Mouse (Mus musculus): ENCODE measurements at regions not wholly inside any gene's neighbourhood (a gene's known extent, or its start where the extent isn't known, plus 50 kb on each side); places are given as distances from the start of the nearest gene placed in this dataset.

DNA sequence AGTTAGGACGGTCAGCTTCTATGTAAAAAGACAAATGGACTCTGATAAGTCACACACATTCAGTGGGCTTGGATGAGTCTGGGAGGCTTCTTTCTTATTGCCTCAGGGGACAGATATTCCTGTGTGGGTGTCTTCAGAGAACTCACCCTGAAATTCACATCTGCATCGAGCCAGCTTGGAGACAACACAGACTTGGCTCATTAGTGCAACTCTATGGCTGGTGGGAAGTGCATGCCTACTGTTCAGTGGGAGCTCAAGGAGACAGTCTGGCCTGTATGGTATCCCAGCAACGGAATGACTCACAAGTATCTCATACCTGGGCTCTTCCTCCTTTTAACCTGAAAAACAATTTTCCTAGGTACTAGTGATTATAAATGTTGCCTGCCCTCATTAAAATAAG lies 224.6 kb upstream of the Hs6st1 start:
- 91% methylated on average over 3 of the region's 3 CpGs for WGBS
- no peaks in the 10 kb centered on the region for H3K27me3 ChIP-seq (ENCODE audit: control insufficient read depth, insufficient read depth, low read length)
- TF ChIP-seq POLR2A (IDR thresholded peaks at IDR 0.05; ENCODE audit: extremely low read depth, insufficient read depth, low read length): no peak
- TF ChIP-seq CTCF (IDR thresholded peaks at IDR 0.05; ENCODE audit: low read depth, low read length): no peak
- no peaks in the 10 kb centered on the region; the same call in 1 of the 2 replicates for H3K79me2 ChIP-seq (ENCODE audit: control insufficient read depth, insufficient read depth, low read length)
- no peak overlapping the region for H3K9ac ChIP-seq (ENCODE audit: low read depth, low read length)
- H3K4me3 ChIP-seq (ENCODE audit: insufficient read depth, low read depth, low read length): no peak overlapping the region
- no peaks in the 10 kb centered on the region for H3K36me3 ChIP-seq (ENCODE audit: control insufficient read depth, insufficient read depth, low read length)
- no peak for DNase-seq (ENCODE audit: extremely low read depth, low read depth, low spot score)
- no peak overlapping the region for H3K27ac ChIP-seq (replicated peaks; ENCODE audit: insufficient read depth, low read depth, low read length)
- no peaks in the 10 kb centered on the region for H3K4me1 ChIP-seq (ENCODE audit: control insufficient read depth, insufficient read depth, low read length)

DNA sequence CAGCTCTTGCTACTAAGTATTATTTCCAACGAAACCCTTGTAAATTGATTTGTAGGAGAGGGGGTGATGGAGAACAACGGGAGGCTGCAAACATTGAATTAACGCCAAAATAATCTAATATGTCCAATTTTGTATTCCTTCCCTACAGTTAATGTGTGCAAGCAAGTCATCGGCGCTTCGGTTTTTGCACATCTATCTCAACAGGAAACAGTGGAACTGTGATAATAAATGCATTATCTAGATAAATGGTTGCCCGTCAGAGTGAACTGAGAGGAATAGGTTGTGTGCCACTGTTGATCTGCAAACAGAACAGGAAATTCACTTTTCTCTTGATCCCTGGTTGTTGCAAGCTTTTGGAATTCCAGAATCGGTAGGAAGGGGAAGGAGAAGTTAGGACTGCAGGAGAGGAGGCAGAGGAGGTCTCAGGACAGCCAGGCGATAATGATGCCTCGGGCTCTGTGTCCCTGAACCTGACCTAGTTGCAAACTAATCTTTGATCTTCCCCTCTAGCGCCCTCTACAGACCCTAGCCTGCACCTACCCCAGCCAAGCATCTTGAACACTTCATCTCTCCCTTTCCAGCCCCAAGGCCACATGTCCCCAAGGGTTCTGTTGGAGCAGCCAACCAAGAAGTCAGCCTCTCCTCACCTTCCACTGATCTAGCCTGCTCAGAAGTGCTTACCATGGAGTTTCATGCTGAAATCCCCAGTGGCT lies 221.8 kb upstream of the Hs6st1 start:
- Histone ChIP-seq H3K36me3 (ENCODE audit: control insufficient read depth, insufficient read depth, low read length) (no peaks in the 10 kb centered on the region), H3K27ac (replicated peaks; ENCODE audit: insufficient read depth, low read depth, low read length) (no peak overlapping the region), H3K4me3 (ENCODE audit: insufficient read depth, low read depth, low read length) (no peak overlapping the region), H3K4me1 (ENCODE audit: control insufficient read depth, insufficient read depth, low read length) (no peaks in the 10 kb centered on the region), H3K79me2 (ENCODE audit: control insufficient read depth, insufficient read depth, low read length) (no peaks in the 10 kb centered on the region), H3K27me3 (ENCODE audit: control insufficient read depth, insufficient read depth, low read length) (no peaks in the 10 kb centered on the region), H3K9ac (ENCODE audit: low read depth, low read length) (no peak overlapping the region)
- 56% methylated on average over 11 of the region's 11 CpGs for WGBS
- DNase-seq (ENCODE audit: extremely low read depth, low read depth, low spot score): peak; percentile 54
- TF ChIP-seq CTCF (IDR thresholded peaks at IDR 0.05; ENCODE audit: low read depth, low read length) (peak; percentile 79), POLR2A (IDR thresholded peaks at IDR 0.05; ENCODE audit: extremely low read depth, insufficient read depth, low read length) (no peak)

DNA sequence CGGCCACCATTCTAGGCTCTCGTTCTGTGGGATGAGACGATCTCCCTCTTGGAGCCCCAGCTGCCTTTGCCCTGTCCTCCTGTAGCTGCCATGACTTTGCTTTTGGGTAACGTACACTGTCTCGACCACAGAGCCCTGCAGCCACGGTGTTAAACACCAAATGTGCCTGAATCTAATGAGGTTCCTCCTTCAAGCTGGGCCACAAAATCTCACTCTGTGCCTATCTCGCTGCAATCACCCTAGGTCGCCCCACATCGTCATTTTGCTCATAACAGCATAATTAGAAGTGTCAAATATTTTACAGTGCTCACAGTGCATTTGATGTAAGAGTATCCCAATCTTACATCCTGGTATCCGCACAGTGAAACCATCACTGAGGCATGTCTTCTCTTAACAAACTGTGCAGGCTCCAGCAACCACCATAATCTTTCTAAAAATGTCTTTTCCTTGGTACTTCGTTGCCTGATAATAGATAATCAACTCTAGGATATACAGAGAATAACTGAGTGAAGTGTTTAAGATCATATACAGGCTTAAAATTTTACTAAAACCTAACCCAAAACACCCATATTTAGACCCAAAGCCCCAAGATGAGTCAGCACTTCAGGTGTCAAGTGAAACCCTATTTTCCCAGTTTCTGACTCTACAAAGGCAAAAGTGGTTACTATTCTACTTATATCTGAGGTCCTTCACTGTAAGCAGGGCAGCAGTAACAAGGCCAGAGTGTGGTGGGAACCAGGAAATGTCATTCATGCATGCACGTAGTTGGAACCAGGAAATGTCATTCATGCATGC lies 219.8 kb upstream of the Hs6st1 start:
- Histone ChIP-seq H3K4me1 (ENCODE audit: control insufficient read depth, insufficient read depth, low read length) (no peaks in the 10 kb centered on the region), H3K79me2 (ENCODE audit: control insufficient read depth, insufficient read depth, low read length) (no peaks in the 10 kb centered on the region), H3K27me3 (ENCODE audit: control insufficient read depth, insufficient read depth, low read length) (no peaks in the 10 kb centered on the region), H3K36me3 (ENCODE audit: control insufficient read depth, insufficient read depth, low read length) (no peaks in the 10 kb centered on the region), H3K9ac (ENCODE audit: low read depth, low read length) (no peak overlapping the region), H3K27ac (replicated peaks; ENCODE audit: insufficient read depth, low read depth, low read length) (no peak overlapping the region), H3K4me3 (ENCODE audit: insufficient read depth, low read depth, low read length) (no peak overlapping the region)
- 88% methylated on average over 12 of the region's 12 CpGs for WGBS
- TF ChIP-seq CTCF (IDR thresholded peaks at IDR 0.05; ENCODE audit: low read depth, low read length) (no peak), POLR2A (IDR thresholded peaks at IDR 0.05; ENCODE audit: extremely low read depth, insufficient read depth, low read length) (no peak)
- DNase-seq (ENCODE audit: extremely low read depth, low read depth, low spot score): no peak

DNA sequence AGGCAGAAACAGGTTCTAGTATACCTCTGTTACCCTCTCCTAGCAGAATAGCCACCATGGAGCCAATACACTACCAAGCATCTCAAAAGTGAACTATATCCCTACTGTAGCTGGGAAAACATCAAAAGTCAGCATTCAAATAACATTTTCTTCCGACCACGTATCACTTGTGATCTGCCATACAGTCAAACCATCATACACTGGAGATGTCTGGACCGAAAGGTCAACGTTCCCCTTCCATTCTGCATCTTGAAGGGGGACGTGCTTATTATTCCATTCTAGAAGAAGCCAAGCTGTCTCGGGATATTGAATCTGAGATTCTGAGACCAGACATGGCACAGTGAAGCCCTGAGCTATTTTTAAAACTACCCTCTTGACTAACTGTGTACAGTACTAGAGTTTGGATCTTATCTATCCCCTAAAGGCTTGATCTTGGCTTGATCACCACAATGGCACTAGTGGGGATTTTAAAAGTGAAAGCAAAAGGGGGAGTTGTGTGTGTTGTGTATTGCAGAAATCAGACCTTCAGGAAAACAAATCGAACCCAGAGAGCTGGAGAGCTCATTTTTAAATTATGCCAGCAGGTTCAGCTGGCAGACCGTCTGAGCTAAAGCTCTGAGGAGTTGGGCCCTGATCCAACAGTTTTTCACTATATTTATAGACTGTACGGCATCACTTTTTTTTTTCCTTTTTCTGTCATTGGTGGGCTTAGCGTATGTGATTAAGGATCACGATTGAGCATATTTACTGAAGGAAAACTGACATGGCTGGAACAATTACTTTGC lies 218.6 kb upstream of the Hs6st1 start:
- no peak overlapping the region for H3K4me3 ChIP-seq (ENCODE audit: insufficient read depth, low read depth, low read length)
- no peaks in the 10 kb centered on the region for H3K79me2 ChIP-seq (ENCODE audit: control insufficient read depth, insufficient read depth, low read length)
- no peak overlapping the region for H3K9ac ChIP-seq (ENCODE audit: low read depth, low read length)
- 81% methylated on average over 11 of the region's 11 CpGs for WGBS
- TF ChIP-seq POLR2A (IDR thresholded peaks at IDR 0.05; ENCODE audit: extremely low read depth, insufficient read depth, low read length): no peak
- no peak for TF ChIP-seq CTCF (IDR thresholded peaks at IDR 0.05; ENCODE audit: low read depth, low read length)
- no peaks in the 10 kb centered on the region for H3K4me1 ChIP-seq (ENCODE audit: control insufficient read depth, insufficient read depth, low read length)
- no peaks in the 10 kb centered on the region for H3K36me3 ChIP-seq (ENCODE audit: control insufficient read depth, insufficient read depth, low read length)
- H3K27me3 ChIP-seq (ENCODE audit: control insufficient read depth, insufficient read depth, low read length): no peaks in the 10 kb centered on the region
- DNase-seq (ENCODE audit: extremely low read depth, low read depth, low spot score): no peak
- H3K27ac ChIP-seq (replicated peaks; ENCODE audit: insufficient read depth, low read depth, low read length): no peak overlapping the region

GRCm38 (mm10) chr1:35850191-35850545 lies 218.0 kb upstream of the Hs6st1 start:
- no peak overlapping the region for H3K27ac ChIP-seq (replicated peaks; ENCODE audit: insufficient read depth, low read depth, low read length)
- no peak for TF ChIP-seq POLR2A (IDR thresholded peaks at IDR 0.05; ENCODE audit: extremely low read depth, insufficient read depth, low read length)
- no peak for TF ChIP-seq CTCF (IDR thresholded peaks at IDR 0.05; ENCODE audit: low read depth, low read length)
- DNase-seq (ENCODE audit: extremely low read depth, low read depth, low spot score): no peak

More at GRCm38 (mm10) chr1:35850191-35850545, 218.0 kb upstream of the Hs6st1 start:
- H3K9ac ChIP-seq (ENCODE audit: low read depth, low read length): no peak overlapping the region
- H3K36me3 ChIP-seq (ENCODE audit: control insufficient read depth, insufficient read depth, low read length): no peaks in the 10 kb centered on the region
- 75% methylated on average over 8 of the region's 8 CpGs for WGBS
- H3K4me3 ChIP-seq (ENCODE audit: insufficient read depth, low read depth, low read length): no peak overlapping the region
- no peaks in the 10 kb centered on the region for H3K79me2 ChIP-seq (ENCODE audit: control insufficient read depth, insufficient read depth, low read length)
- no peaks in the 10 kb centered on the region for H3K27me3 ChIP-seq (ENCODE audit: control insufficient read depth, insufficient read depth, low read length)
- no peaks in the 10 kb centered on the region for H3K4me1 ChIP-seq (ENCODE audit: control insufficient read depth, insufficient read depth, low read length)
